Mouse (Mus musculus): ENCODE results near the gene Col4a4. TPM values are rescaled to one million over a fixed set of nuclear protein-coding genes. Genes with fewer than 3 reads are reported as not detected.

Gene Col4a4
- polyA plus RNA-seq, 1 experiment from 2014 or later, result 0.92 TPM

- Histone ChIP-seq H3K36me3 (no peaks in the 10 kb centered on the region), H3K9me3 (replicated peaks) (no peaks in the 10 kb centered on the region), H3K27me3 (no peaks in the 10 kb centered on the region), H3K9ac (no peak overlapping the region), H3K4me3 (no peak overlapping the region), H3K4me1 (replicated peaks) (no peaks in the 10 kb centered on the region), H3K27ac (no peak overlapping the region), H3K4me2 (no peak overlapping the region)
- WGBS, result 61% methylated on average over 5 of the region's 5 CpGs
- ATAC-seq (replicated peaks; ENCODE audit: insufficient number of reproducible peaks, insufficient read depth, low FRiP score, low read depth), result no peak
Observed at GRCm38 (mm10) chr1:82540056-82540455, 46.6 kb downstream of the Col4a4 start.

- Histone ChIP-seq H3K4me2 (no peak overlapping the region), H3K4me3 (no peak overlapping the region), H3K27ac (no peak overlapping the region), H3K4me1 (replicated peaks) (no peaks in the 10 kb centered on the region), H3K27me3 (no peaks in the 10 kb centered on the region), H3K9me3 (replicated peaks) (no peaks in the 10 kb centered on the region), H3K9ac (no peak overlapping the region), H3K36me3 (no peaks in the 10 kb centered on the region)
- ATAC-seq (replicated peaks; ENCODE audit: insufficient number of reproducible peaks, insufficient read depth, low FRiP score, low read depth), result no peak
- 62% methylated on average over 3 of the region's 3 CpGs for WGBS
Observed at GRCm38 (mm10) chr1:82537848-82538247, 48.8 kb downstream of the Col4a4 start.

GRCm38 (mm10) chr1:82536515-82537174 lies 50.0 kb downstream of the Col4a4 start:
- no peak overlapping the region for H3K27ac ChIP-seq
- no peak overlapping the region for H3K9ac ChIP-seq
- H3K27me3 ChIP-seq, result no peaks in the 10 kb centered on the region
- no peaks in the 10 kb centered on the region for H3K36me3 ChIP-seq
- WGBS, result 70% methylated on average over 6 of the region's 6 CpGs
- H3K4me2 ChIP-seq, result no peak overlapping the region
- no peak for ATAC-seq (replicated peaks; ENCODE audit: insufficient number of reproducible peaks, insufficient read depth, low FRiP score, low read depth)
- no peak overlapping the region for H3K4me3 ChIP-seq
- H3K9me3 ChIP-seq (replicated peaks), result no peaks in the 10 kb centered on the region
- no peaks in the 10 kb centered on the region for H3K4me1 ChIP-seq (replicated peaks)

- H3K4me2 ChIP-seq, result no peak overlapping the region
- H3K36me3 ChIP-seq, result no peaks in the 10 kb centered on the region
- 48% methylated on average over 4 of the region's 4 CpGs for WGBS
- no peak for ATAC-seq (replicated peaks; ENCODE audit: insufficient number of reproducible peaks, insufficient read depth, low FRiP score, low read depth)
- H3K9ac ChIP-seq, result no peak overlapping the region
- no peaks in the 10 kb centered on the region for H3K27me3 ChIP-seq
- no peaks in the 10 kb centered on the region for H3K4me1 ChIP-seq (replicated peaks)
- H3K9me3 ChIP-seq (replicated peaks), result no peaks in the 10 kb centered on the region
- H3K27ac ChIP-seq, result no peak overlapping the region
- H3K4me3 ChIP-seq, result no peak overlapping the region
Observed at GRCm38 (mm10) chr1:82527931-82528330, 58.7 kb downstream of the Col4a4 start.

- ATAC-seq (replicated peaks; ENCODE audit: insufficient number of reproducible peaks, insufficient read depth, low FRiP score, low read depth), result no peak
- no peak overlapping the region for H3K27ac ChIP-seq
- 74% methylated on average over 2 of the region's 2 CpGs for WGBS
Observed at GRCm38 (mm10) chr1:82491954-82492353, 94.7 kb downstream of the Col4a4 start.

GRCm38 (mm10) chr1:82486371-82486770 lies 100.3 kb downstream of the Col4a4 start:
- Histone ChIP-seq H3K9me3 (replicated peaks) (no peaks in the 10 kb centered on the region), H3K4me1 (replicated peaks) (no peaks in the 10 kb centered on the region), H3K4me2 (no peak overlapping the region), H3K4me3 (no peak overlapping the region), H3K9ac (no peak overlapping the region), H3K36me3 (no peaks in the 10 kb centered on the region), H3K27ac (no peak overlapping the region), H3K27me3 (no peaks in the 10 kb centered on the region)
- no peak for ATAC-seq (replicated peaks; ENCODE audit: insufficient number of reproducible peaks, insufficient read depth, low FRiP score, low read depth)
- 72% methylated on average over 4 of the region's 4 CpGs for WGBS

More at GRCm38 (mm10) chr1:82491954-82492353, 94.7 kb downstream of the Col4a4 start:
- H3K9me3 ChIP-seq (replicated peaks), result no peaks in the 10 kb centered on the region
- no peak overlapping the region for H3K4me3 ChIP-seq
- H3K9ac ChIP-seq, result no peak overlapping the region
- H3K4me1 ChIP-seq (replicated peaks), result no peaks in the 10 kb centered on the region
- no peak overlapping the region for H3K4me2 ChIP-seq
- no peaks in the 10 kb centered on the region for H3K36me3 ChIP-seq
- no peaks in the 10 kb centered on the region for H3K27me3 ChIP-seq

- Histone ChIP-seq H3K27me3 (no peaks in the 10 kb centered on the region), H3K9ac (no peak overlapping the region), H3K36me3 (no peaks in the 10 kb centered on the region), H3K4me1 (replicated peaks) (no peaks in the 10 kb centered on the region), H3K27ac (no peak overlapping the region), H3K4me3 (no peak overlapping the region), H3K9me3 (replicated peaks) (no peaks in the 10 kb centered on the region), H3K4me2 (no peak overlapping the region)
- 77% methylated on average over 7 of the region's 7 CpGs for WGBS
- no peak for ATAC-seq (replicated peaks; ENCODE audit: insufficient number of reproducible peaks, insufficient read depth, low FRiP score, low read depth)
Observed at GRCm38 (mm10) chr1:82482371-82482770, 104.3 kb downstream of the Col4a4 start.

- no peaks in the 10 kb centered on the region for H3K36me3 ChIP-seq
- no peak for ATAC-seq (replicated peaks; ENCODE audit: insufficient number of reproducible peaks, insufficient read depth, low FRiP score, low read depth)
Observed at GRCm38 (mm10) chr1:82479696-82480487, 106.8 kb downstream of the Col4a4 start.

GRCm38 (mm10) chr1:82476746-82477145 lies 109.9 kb downstream of the Col4a4 start:
- no peaks in the 10 kb centered on the region for H3K36me3 ChIP-seq
- 0 out of 2 replicates have a peak overlapping the region, but pooled peaks have one; percentile 16 for H3K27ac ChIP-seq
- peak overlapping the region; percentile 2; the same call in 1 of the 2 replicates for H3K4me2 ChIP-seq
- ATAC-seq (replicated peaks; ENCODE audit: insufficient number of reproducible peaks, insufficient read depth, low FRiP score, low read depth), result no peak
- H3K9ac ChIP-seq, result no peak overlapping the region
- WGBS, result 35% methylated on average over 9 of the region's 9 CpGs
- H3K27me3 ChIP-seq, result no peaks in the 10 kb centered on the region
- no peaks in the 10 kb centered on the region; the same call in 1 of the 2 replicates for H3K4me1 ChIP-seq (replicated peaks)
- H3K9me3 ChIP-seq (replicated peaks), result no peaks in the 10 kb centered on the region
- no peak overlapping the region for H3K4me3 ChIP-seq

More at GRCm38 (mm10) chr1:82479696-82480487, 106.8 kb downstream of the Col4a4 start:
- H3K27ac ChIP-seq, result no peak overlapping the region
- H3K9me3 ChIP-seq (replicated peaks), result no peaks in the 10 kb centered on the region
- no peak overlapping the region for H3K4me2 ChIP-seq
- no peaks in the 10 kb centered on the region for H3K27me3 ChIP-seq
- H3K4me3 ChIP-seq, result no peak overlapping the region
- H3K9ac ChIP-seq, result no peak overlapping the region
- 66% methylated on average over 12 of the region's 12 CpGs for WGBS
- H3K4me1 ChIP-seq (replicated peaks), result no peaks in the 10 kb centered on the region

- no peaks in the 10 kb centered on the region for H3K9me3 ChIP-seq (replicated peaks)
- no peak overlapping the region for H3K9ac ChIP-seq
- WGBS, result 48% methylated on average over 11 of the region's 11 CpGs
- no peaks in the 10 kb centered on the region for H3K36me3 ChIP-seq
- ATAC-seq (replicated peaks; ENCODE audit: insufficient number of reproducible peaks, insufficient read depth, low FRiP score, low read depth), result no peak
- H3K4me3 ChIP-seq, result no peak overlapping the region
- H3K4me2 ChIP-seq, result no peak overlapping the region; the same call in 1 of the 2 replicates
- no peaks in the 10 kb centered on the region for H3K27me3 ChIP-seq
- H3K27ac ChIP-seq, result 0 out of 2 replicates have a peak overlapping the region, but pooled peaks have one; percentile 16
- no peaks in the 10 kb centered on the region; the same call in 1 of the 2 replicates for H3K4me1 ChIP-seq (replicated peaks)
Observed at GRCm38 (mm10) chr1:82476256-82476655, 110.4 kb downstream of the Col4a4 start.

- Histone ChIP-seq H3K27ac (no peak overlapping the region), H3K9ac (no peak overlapping the region), H3K36me3 (no peaks in the 10 kb centered on the region), H3K4me3 (no peak overlapping the region), H3K9me3 (replicated peaks) (no peaks in the 10 kb centered on the region), H3K4me2 (no peak overlapping the region), H3K27me3 (no peaks in the 10 kb centered on the region), H3K4me1 (replicated peaks) (no peaks in the 10 kb centered on the region; the same call in 1 of the 2 replicates)
- WGBS, result 81% methylated on average over 4 of the region's 4 CpGs
- ATAC-seq (replicated peaks; ENCODE audit: insufficient number of reproducible peaks, insufficient read depth, low FRiP score, low read depth), result no peak
Observed at GRCm38 (mm10) chr1:82475821-82476220, 110.8 kb downstream of the Col4a4 start.

Measured in heart, embryonic 15.5 days (tissue).